Mouse (Mus musculus) forelimb bud, embryonic 11.5 days (tissue): Measurements from ENCODE around the gene D030056L22Rik.

Experiments used
- DNase-seq: peaks from one replicate; pipeline ENCODE4 v3.0.0-alpha.2; 2012; ENCODE audit warnings: low read depth, low spot score

D030056L22Rik gene

DNA sequence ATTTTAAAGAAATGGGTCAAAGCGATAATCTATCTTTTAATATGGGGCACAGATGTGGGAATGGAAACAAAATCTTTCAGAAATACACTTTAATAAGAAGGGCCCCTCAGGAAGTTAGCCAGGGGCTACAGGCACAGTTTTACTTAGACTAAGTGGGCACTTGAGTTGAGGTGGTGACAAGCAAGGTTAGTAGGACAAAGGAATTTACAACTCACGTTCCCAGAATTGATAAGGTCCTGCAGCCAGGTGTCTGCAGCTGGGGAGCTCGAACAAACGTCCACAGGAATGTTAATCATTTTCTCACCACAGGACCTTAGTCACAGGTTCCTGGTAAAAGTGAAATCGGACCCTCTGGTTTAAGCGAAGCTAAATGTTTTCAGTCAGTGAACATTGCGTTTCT, 18.1 kb downstream of the D030056L22Rik start:
- peak; percentile 68 for DNase-seq

DNA sequence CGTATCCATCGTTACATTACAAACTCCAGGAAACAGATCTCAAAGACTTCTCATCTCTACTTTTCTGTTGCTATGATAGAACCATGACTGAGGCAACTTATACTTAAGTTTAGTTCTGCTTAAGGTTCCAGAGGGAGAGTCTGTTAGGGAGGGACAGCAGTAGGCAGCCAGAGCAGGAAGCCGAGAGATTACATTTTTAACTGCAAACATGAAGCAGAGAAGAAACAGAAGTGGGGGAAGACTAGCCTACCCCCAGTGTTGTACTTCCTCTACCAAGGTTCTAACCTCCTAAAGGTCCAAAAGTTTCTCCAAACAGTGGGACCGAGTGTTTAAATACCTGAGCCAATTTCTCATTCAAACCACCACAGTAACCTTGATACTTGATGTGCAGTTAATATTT, 22.9 kb downstream of the D030056L22Rik start:
- DNase-seq = no peak

GRCm38 (mm10) chr19:18739146-18739545, 26.2 kb downstream of the D030056L22Rik start:
- no peak for DNase-seq

DNA sequence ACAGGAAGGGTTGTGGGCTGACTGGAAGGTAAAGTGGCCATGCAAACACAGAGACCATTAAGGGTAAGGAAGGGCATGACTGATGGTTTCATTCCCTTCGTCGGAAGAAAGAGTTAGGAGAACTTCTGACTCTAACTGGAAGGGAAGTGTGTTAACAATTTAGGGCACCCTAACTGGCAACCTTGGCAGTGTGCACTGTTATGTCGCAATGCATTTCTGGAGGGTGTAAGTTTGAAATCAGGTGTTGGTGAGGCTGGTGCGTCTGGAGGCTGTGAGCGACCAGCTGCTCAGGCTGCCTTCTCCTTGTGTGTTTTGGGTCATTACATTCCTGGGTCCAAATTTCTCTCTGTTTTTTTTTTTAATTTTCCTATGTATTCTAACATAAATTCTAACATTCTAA, 31.0 kb downstream of the D030056L22Rik start:
- DNase-seq = no peak

GRCm38 (mm10) chr19:18746576-18747340, 33.8 kb downstream of the D030056L22Rik start:
- no peak for DNase-seq

DNA sequence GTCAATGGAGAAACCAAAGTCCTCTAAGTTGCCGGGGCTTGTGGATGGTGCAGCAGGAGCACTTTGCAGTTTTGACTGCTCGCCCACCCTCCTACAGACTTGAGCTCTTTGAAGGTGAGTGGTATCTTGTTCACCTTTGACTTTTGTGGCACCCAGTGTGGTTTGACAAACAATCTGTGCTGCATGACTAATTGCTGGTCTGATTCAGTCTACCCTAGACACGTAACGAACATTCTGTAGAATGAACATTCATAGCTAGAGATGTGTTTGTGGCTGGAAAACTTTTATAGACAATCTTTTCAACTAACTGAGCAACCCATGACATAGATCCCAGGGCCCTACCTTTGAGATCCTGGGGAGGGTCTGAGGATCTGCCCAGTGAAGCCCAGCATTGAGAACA, 34.4 kb downstream of the D030056L22Rik start:
- no peak for DNase-seq

DNA sequence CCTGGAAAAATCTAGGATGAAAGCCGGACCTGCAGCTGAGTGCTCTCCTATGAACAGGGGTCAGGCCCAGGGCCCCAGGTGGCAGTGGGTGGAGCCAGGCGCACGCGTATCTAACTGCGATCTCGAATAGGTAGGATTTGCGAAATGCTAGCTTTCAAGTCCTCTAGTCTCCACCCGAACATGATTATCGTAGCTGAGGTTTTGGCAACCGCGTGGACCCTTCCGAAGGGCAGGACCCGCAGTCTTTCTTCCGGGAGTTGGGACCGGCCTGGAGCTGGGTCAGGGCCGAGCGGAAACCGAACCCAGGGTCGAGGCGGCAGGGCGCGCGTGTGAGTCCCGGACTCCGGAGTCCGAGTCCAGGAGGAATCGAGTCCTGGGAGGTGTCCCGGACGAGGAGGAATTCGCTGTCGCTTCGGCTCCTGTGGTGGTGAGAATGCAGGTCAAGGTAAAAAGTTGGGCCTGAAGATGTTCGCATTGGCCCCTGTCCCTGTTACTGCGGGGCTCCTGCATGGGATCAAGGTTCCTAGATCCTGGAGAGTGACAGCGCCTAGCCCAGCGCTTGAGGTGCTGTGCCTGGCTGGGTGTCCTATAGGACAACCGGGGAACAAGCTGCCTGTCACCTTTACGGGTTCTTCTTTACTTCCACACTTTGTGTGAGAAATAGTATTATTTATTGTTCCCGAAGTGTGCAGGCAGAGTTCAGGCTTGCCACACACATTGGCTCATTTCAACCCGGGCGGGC, 36.8 kb downstream of the D030056L22Rik start, which contains the start of gene Trpm6:
Gene Trpm6 (plus strand): TSS at position 386 of the 742 bp plus-strand sequence.
- DNase-seq = no peak

DNA sequence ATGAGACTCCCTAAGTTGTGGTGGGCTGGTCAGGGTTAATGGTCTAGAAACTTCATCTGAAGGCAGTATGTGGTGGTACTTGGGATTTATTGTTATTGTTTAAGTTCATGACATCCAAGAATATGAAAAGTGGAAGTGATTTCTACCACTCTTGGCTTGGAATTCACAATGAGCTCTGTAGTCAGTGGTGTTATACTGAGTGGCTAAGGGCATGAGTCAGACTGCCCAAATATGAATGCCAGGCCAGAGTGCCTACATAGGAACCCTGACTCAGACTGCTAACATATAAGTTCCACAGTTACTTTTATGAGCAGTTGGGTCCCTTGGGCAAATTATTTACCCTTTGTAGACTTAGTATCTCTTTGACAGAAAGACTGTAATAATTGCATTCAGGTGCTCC, 44.2 kb downstream of the D030056L22Rik start:
- no peak for DNase-seq

- DNase-seq = no peak
Measured at GRCm38 (mm10) chr19:18757706-18758105, 44.7 kb downstream of the D030056L22Rik start.

DNA sequence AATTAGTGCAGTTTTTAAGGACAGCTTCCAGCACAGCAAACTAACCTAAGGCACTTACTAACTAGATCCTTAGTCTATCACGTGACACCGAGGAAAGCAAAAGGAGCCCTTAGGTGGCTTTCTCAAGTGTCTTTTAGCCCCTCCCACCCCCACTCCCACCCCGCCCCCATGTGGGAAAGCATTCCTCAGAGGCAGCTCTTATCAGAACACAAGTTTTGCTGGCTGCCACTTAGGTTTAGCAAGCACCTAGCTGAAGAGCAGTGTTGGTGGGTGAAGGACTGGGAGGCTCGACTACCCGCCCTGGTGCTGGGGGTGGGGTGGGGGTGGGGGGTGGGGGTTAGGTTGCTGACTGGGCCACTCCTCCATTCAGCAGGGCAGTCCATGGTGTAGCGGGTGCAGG, 45.3 kb downstream of the D030056L22Rik start:
- no peak for DNase-seq

DNA sequence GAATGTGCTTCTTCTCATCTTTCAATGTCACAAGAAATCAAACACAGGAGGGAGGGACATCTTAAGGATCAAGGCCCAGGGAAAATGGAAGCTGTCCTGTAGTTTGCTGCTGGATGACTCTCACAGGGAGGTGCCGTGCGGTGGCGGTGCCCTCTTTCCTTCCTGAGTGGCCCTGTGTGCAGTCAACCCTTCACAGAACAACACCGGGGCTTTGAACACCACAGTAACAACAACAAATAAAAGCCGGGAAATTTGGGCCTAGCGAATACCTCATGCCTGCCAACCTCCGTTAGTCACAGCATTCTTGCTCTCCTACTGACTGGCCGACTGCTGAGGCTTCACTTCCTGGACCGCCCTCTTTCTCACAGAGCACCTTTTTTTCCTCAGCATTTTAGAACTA, 45.9 kb downstream of the D030056L22Rik start:
- DNase-seq = no peak

DNA sequence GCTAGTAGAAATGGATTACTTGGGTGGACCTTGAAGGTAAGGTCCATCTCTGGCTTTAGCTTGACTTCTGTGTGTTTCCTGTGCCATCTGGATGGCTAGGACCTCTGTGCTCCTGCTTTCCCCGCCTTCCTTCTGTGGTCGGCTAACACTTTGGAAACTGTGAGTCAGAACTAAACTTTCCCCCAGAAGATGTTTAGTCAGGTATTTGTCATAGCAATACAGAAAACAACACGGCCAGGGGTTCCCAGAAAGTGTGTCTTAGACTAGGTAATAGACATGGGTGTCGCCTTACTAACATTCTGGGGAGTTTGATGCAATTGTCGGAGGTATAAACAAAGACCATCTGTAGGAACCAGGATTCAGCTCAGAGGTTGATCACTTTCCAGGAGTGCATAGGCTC, 53.4 kb downstream of the D030056L22Rik start:
- no peak for DNase-seq
